Mouse (Mus musculus): ENCODE measurements around the gene Retsat.

DNA sequence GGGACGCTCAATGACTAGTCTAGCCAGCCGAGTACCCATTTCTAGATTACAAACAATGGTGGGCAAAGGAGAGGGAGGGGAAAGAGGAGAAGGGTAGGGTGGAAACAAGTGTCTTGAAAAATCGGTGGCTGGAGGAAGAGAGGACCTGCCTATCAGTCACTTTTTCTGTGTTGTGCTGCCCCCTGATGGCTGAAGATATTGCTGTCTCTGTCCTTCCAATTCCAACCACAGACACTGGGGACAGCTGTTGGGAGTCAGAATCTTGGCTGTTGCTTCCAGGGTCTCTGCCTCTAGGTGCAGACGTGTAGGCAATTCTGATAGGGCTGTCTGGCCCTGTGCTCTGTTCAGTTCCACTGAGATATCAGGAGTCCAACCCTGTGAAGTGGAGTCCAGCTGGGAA is 32.2 kb upstream of the Retsat start:
- TF ChIP-seq E2F4 (IDR thresholded peaks at IDR 0.05; ENCODE audit: insufficient read depth) (no peak), POLR2A (IDR thresholded peaks at IDR 0.05; ENCODE audit: insufficient read length, low read depth) (no peak), TCF12 (IDR thresholded peaks at IDR 0.05; ENCODE audit: insufficient read depth, poor library complexity, severe bottlenecking) (no peak), REST (IDR thresholded peaks at IDR 0.05; ENCODE audit: insufficient read depth, insufficient read length) (no peak), TCF3 (IDR thresholded peaks at IDR 0.05; ENCODE audit: insufficient read length, low read depth) (no peak), USF1 (IDR thresholded peaks at IDR 0.05; ENCODE audit: low read depth) (no peak), MAX (IDR thresholded peaks at IDR 0.05; ENCODE audit: low read depth) (no peak), CEBPB (IDR thresholded peaks at IDR 0.05; ENCODE audit: insufficient read depth, poor library complexity, severe bottlenecking) (no peak), MYOG (IDR thresholded peaks at IDR 0.05; ENCODE audit: control insufficient read depth in 1 of 3, insufficient read depth in 1 of 3, insufficient read length in 2 of 3, low read depth in 2 of 3) (peak in 2 of 3 experiments; percentile 39 to 62), MYOD1 (IDR thresholded peaks at IDR 0.05; ENCODE audit: control insufficient read depth in 1 of 3, insufficient read length in 2 of 3, low read depth in 2 of 3) (peak in 2 of 3 experiments; percentile 48 to 59), POLR2AphosphoS2 (IDR thresholded peaks at IDR 0.05; ENCODE audit: insufficient read length, low read depth) (peak; percentile 58)
